Mouse (Mus musculus) spleen, adult 2 months (tissue): ENCODE results near the gene Mrpl58.

Experiments used
- CTCF ChIP-seq: fragments of 200-500 bp; IDR thresholded peaks from 2 replicates; pipeline ENCODE4 v1.5.1; 2011; ENCODE audit warnings: mild to moderate bottlenecking, inconsistent platforms; ENCODE audit not compliant: insufficient read depth, insufficient read length, insufficient replicate concordance; ENCODE audit errors: extremely low read depth
- POLR2A ChIP-seq: fragments of 200-500 bp; IDR thresholded peaks from 2 replicates; pipeline ENCODE4 v1.6.1; 2011; ENCODE audit warnings: low read depth, low read length, inconsistent platforms

DNA sequence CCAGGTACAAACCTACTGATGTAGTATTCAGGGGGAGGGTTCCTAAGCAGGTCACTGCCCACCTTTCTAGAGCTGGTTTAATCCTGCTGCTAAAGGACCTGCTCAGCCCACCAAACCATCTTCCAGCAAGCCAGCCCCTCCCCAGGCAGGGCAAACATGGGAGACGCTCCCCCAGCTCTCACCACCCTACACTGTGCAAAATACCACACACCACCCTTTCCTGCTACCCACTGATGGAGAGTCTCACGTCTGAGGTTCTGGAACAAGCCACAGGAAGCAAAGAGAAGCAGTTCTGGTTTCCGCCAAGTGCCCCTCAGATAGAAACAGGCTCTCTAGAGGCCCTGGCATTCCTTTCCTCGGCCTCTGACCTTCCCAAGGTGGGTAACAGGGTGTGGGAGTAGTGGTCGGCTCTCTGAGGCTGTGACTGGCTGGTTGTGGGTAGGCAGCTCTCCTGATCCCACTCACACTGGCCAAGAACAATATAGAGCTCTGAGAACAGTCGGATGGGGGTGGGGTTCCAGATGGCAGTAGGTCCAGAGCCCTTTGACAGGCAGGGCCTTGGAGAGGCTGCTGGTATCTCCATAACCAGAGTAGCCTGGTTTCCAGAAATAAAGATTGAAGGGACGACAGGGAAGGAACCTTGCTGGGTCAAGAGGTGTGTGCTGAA lies 37.4 kb upstream of the Mrpl58 start:
- TF ChIP-seq CTCF (no peak), POLR2A (no peak)
